In genomic region chr4:106862317-106862716, GRCm38 (mm10) we compare ENCODE assay signal across 10 mouse cellular contexts. TPM values are rescaled to one million over a fixed set of nuclear protein-coding genes. Genes with fewer than 3 reads are reported as not detected.
A peak's percentile ranks its signal among the peaks of the same experiment; 100 is the strongest.
DNase-seq lines count a peak whose midpoint lies in the region; ATAC-seq lines count a peak whose summit lies in the region.
"Had no signal": no experiment of that assay in that cellular context is flagged by ENCODE, and none has a peak within 500 bp of the region (broad histone marks: within the 10 kb centered on the region; RNA-seq: fewer than 3 reads in every experiment).

No protein-coding gene starts in this region.

- peak overlapping the region; percentile 74 for H3K27ac ChIP-seq in midbrain, embryonic 10.5 days (replicated peaks)
- no peak overlapping the region for H3K27ac ChIP-seq in midbrain, embryonic 13.5 days
- H3K27ac ChIP-seq in heart, embryonic 13.5 days (replicated peaks), result peak overlapping the region; percentile 76
- H3K27ac ChIP-seq in limb, embryonic 10.5 days, result peak overlapping the region; percentile 96
- H3K27ac ChIP-seq in stomach, embryonic 15.5 days, result peak overlapping the region; percentile 44
- H3K27ac ChIP-seq: hindbrain, postnatal 0 days; liver, embryonic 14.5 days had no signal

- no peak overlapping the region for H3K9ac ChIP-seq in midbrain, embryonic 13.5 days (replicated peaks)
- H3K9ac ChIP-seq in heart, embryonic 13.5 days, result peak overlapping the region; percentile 62
- H3K9ac ChIP-seq in stomach, embryonic 15.5 days, result no peak overlapping the region
- H3K9ac ChIP-seq: liver, embryonic 14.5 days had no signal

- DNase-seq in midbrain, embryonic 10.5 days (ENCODE audit: low spot score), result no peak
- no peak for DNase-seq in limb, embryonic 10.5 days (ENCODE audit: low spot score)
- DNase-seq in Muller cell, postnatal 12 days (ENCODE audit: inconsistent ontology term), result no peak
- no peak for DNase-seq in ovary, postnatal 14 days (ENCODE audit: low spot score)
- no peak for DNase-seq in frontal cortex, postnatal 36 days (ENCODE audit: low spot score in 2 of 2)

- no peaks in the 10 kb centered on the region for H3K9me3 ChIP-seq in midbrain, embryonic 10.5 days (replicated peaks)
- no peaks in the 10 kb centered on the region for H3K9me3 ChIP-seq in midbrain, embryonic 13.5 days
- H3K9me3 ChIP-seq in heart, embryonic 13.5 days, result no peaks in the 10 kb centered on the region
- no peaks in the 10 kb centered on the region for H3K9me3 ChIP-seq in limb, embryonic 10.5 days (replicated peaks)
- H3K9me3 ChIP-seq in stomach, embryonic 15.5 days, result no peaks in the 10 kb centered on the region

- H3K36me3 ChIP-seq in midbrain, embryonic 10.5 days, result no peaks in the 10 kb centered on the region
- H3K36me3 ChIP-seq in midbrain, embryonic 13.5 days, result no peaks in the 10 kb centered on the region
- H3K36me3 ChIP-seq in heart, embryonic 13.5 days, result no peaks in the 10 kb centered on the region
- H3K36me3 ChIP-seq in limb, embryonic 10.5 days, result no peaks in the 10 kb centered on the region
- no peaks in the 10 kb centered on the region for H3K36me3 ChIP-seq in stomach, embryonic 15.5 days

- peaks cover 79% of the 10 kb centered on the region for H3K4me1 ChIP-seq in midbrain, embryonic 10.5 days
- H3K4me1 ChIP-seq in midbrain, embryonic 13.5 days (replicated peaks), result peaks cover 36% of the 10 kb centered on the region
- H3K4me1 ChIP-seq in heart, embryonic 13.5 days, result peaks cover 73% of the 10 kb centered on the region
- H3K4me1 ChIP-seq in limb, embryonic 10.5 days, result peaks cover 92% of the 10 kb centered on the region
- H3K4me1 ChIP-seq in stomach, embryonic 15.5 days, result peaks cover 44% of the 10 kb centered on the region

- ATAC-seq in midbrain, embryonic 13.5 days, result no peak
- ATAC-seq in heart, embryonic 13.5 days (ENCODE audit: extremely low read depth, insufficient number of reproducible peaks, low FRiP score, low TSS enrichment), result no peak
- ATAC-seq in stomach, embryonic 15.5 days (ENCODE audit: insufficient read depth, low FRiP score, low read depth), result no peak
- ATAC-seq: hindbrain, postnatal 0 days had no signal

- H3K4me2 ChIP-seq in midbrain, embryonic 13.5 days (replicated peaks), result no peak overlapping the region
- no peak overlapping the region for H3K4me2 ChIP-seq in heart, embryonic 13.5 days
- no peak overlapping the region for H3K4me2 ChIP-seq in stomach, embryonic 15.5 days

- no peak overlapping the region for H3K4me3 ChIP-seq in midbrain, embryonic 10.5 days
- no peak overlapping the region for H3K4me3 ChIP-seq in midbrain, embryonic 13.5 days (replicated peaks)
- H3K4me3 ChIP-seq in heart, embryonic 13.5 days, result no peak overlapping the region
- H3K4me3 ChIP-seq in limb, embryonic 10.5 days, result no peak overlapping the region
- no peak overlapping the region for H3K4me3 ChIP-seq in stomach, embryonic 15.5 days (replicated peaks)

- no peaks in the 10 kb centered on the region for H3K27me3 ChIP-seq in midbrain, embryonic 10.5 days (ENCODE audit: low read depth, poor library complexity, severe bottlenecking)
- 0 out of 2 replicates have a peak, but pooled peaks cover 3% of the 10 kb centered on the region for H3K27me3 ChIP-seq in midbrain, embryonic 13.5 days
- H3K27me3 ChIP-seq in heart, embryonic 13.5 days (replicated peaks), result no peaks in the 10 kb centered on the region
- no peaks in the 10 kb centered on the region for H3K27me3 ChIP-seq in limb, embryonic 10.5 days (ENCODE audit: low read depth, poor library complexity, severe bottlenecking)
- no peaks in the 10 kb centered on the region for H3K27me3 ChIP-seq in stomach, embryonic 15.5 days (replicated peaks)

- 62% methylated on average over 7 of the region's 7 CpGs for WGBS in midbrain, embryonic 10.5 days
- 73% methylated on average over 7 of the region's 7 CpGs for WGBS in midbrain, embryonic 13.5 days
- 23% methylated on average over 7 of the region's 7 CpGs for WGBS in heart, embryonic 13.5 days
- 50% methylated on average over 7 of the region's 7 CpGs for WGBS in limb, embryonic 10.5 days
- 24% methylated on average over 7 of the region's 7 CpGs for WGBS in stomach, embryonic 15.5 days

RNA-seq across cellular contexts. Expression of gene Ssbp3, which starts 48.2 kb away (rescaled TPM):
- 119 and 136 TPM in 2 replicates for polyA plus RNA-seq in midbrain, embryonic 10.5 days (2016; fragmentation: Nextera tagmentation; extraction: Ambion mirVana)
- 192 and 229 TPM in 2 replicates for polyA plus RNA-seq in midbrain, embryonic 13.5 days (2015; fragmentation: Nextera tagmentation; extraction: Ambion mirVana)
- 59.8 and 61.9 TPM in 2 replicates for polyA plus RNA-seq in heart, embryonic 13.5 days (2015; fragmentation: Nextera tagmentation; extraction: Ambion mirVana)
- polyA plus RNA-seq in limb, embryonic 10.5 days (2016; fragmentation: Nextera tagmentation; extraction: Ambion mirVana), result 225 and 250 TPM in 2 replicates
- 92.4 and 98.5 TPM in 2 replicates for polyA plus RNA-seq in stomach, embryonic 15.5 days (2015; fragmentation: Nextera tagmentation; extraction: Ambion mirVana)

RNA-seq across cellular contexts. Expression of gene Acot11, which starts 57.5 kb away (rescaled TPM):
- polyA plus RNA-seq in midbrain, embryonic 10.5 days (2016; fragmentation: Nextera tagmentation; extraction: Ambion mirVana), result 2.0 and 2.2 TPM in 2 replicates
- polyA plus RNA-seq in midbrain, embryonic 13.5 days (2015; fragmentation: Nextera tagmentation; extraction: Ambion mirVana), result 1.00 and 1.4 TPM in 2 replicates
- polyA plus RNA-seq in heart, embryonic 13.5 days (2015; fragmentation: Nextera tagmentation; extraction: Ambion mirVana), result 2.2 and 3.9 TPM in 2 replicates
- 9.0 and 10.7 TPM in 2 replicates for polyA plus RNA-seq in limb, embryonic 10.5 days (2016; fragmentation: Nextera tagmentation; extraction: Ambion mirVana)
- polyA plus RNA-seq in stomach, embryonic 15.5 days (2015; fragmentation: Nextera tagmentation; extraction: Ambion mirVana), result 6.2 and 6.9 TPM in 2 replicates
